Mouse (Mus musculus): ENCODE data around the gene 4930548H24Rik.
"Not testable (repeated sequence)": the region's sequence is repeated elsewhere in the genome, so short reads cannot be mapped to it uniquely, and the experiment has no call there.

4930548H24Rik gene

DNA sequence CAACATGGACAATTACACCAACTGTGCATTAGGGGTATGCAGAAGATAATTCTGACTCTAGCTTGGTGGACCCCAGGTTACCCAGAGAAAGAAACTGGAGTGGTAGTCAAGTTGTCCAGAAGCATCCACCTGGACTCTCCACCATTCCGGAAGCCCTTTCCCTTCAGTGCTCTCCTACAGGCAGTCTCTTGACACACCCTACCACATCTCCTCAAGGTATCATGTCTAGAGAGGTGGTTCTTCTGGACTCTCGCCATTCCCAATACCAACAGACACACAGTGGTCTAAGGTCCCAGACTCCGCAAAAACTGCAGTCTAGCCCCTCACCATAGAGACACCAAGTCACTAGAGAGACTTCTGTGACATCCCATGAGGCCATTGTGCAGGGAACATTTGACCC lies at the start of gene 4930548H24Rik:
Gene 4930548H24Rik (plus strand): TSS at position 301 of the 400 bp plus-strand sequence.
- no peak for DNase-seq (ENCODE audit: low spot score in 2 of 2)

DNA sequence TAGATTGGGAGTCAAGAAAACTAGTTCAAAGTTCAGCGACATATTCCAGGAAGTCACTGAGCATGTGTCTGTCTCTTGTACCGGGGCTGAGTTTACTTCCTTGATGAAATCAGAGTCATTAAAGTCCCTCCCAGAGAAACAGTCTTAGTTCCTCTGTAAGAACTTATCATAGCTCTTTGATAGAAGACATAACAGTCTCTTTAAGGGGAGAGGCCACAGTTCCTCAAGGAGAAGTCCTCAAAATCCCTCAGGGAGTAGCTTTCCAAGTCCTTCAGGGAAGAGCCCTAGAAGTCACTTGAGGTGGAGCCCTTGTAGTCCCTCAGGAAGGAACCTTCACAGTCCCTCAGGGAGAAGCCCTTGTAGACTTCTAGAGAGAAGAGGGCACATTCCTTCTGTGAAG lies 34.2 kb upstream of the 4930548H24Rik start:
- no peak for DNase-seq (ENCODE audit: low spot score in 2 of 2)

GRCm38 (mm10) chr5:31451878-31452561 lies 33.5 kb upstream of the 4930548H24Rik start, which contains the start of gene Zfp512:
Zfp512 (plus strand) TSS chr5:31452431.
- peak; percentile 68 to 92 for DNase-seq (ENCODE audit: low spot score in 2 of 2)

- no peak for DNase-seq (ENCODE audit: low spot score in 2 of 2)
Measured at GRCm38 (mm10) chr5:31452562-31452878, 33.0 kb upstream of the 4930548H24Rik start.

GRCm38 (mm10) chr5:31452886-31453410 lies 32.6 kb upstream of the 4930548H24Rik start:
- peak in 1 of 2 experiments; percentile 19 for DNase-seq (ENCODE audit: low spot score in 2 of 2)

DNA sequence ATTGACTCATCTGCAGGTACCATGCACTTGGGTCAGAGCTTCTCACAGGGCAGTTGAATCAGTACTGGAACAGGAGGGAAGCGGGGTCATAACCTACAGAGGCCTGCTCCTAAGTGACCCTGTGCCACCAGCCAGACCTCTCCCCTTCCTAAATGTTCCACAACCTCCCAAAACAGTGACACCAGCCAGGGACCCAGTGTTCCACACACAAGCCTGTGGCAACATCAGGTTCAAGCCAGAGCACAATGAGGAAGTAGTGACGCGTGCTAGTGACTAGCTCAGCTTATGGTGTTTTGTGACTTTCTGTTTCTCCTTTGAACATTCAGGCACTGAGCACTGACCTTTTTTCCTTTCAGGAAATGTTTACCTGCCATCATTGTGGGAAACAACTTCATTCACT lies 17.7 kb upstream of the 4930548H24Rik start:
- no peak for DNase-seq (ENCODE audit: low spot score in 2 of 2)

DNA sequence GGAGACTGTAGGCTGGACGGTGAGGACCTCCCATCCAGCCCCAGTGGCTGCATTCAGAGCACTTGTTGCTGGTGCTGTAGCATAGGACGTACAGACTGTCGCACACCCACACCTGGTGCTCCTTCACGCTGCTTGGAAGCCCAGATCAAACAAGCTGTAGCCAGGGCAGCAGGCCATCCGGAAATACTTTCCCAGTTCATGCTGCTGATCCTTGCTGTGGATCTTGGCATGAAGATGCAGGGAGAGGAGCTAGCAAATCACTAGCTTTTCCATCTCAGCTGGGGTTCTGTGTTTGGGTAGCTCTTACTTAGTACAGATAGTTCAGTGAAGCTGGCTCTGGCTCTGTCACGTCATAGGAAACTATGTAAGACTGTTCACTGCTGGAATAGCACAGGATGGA lies 15.8 kb upstream of the 4930548H24Rik start:
- no peak for DNase-seq (ENCODE audit: low spot score in 2 of 2)

DNA sequence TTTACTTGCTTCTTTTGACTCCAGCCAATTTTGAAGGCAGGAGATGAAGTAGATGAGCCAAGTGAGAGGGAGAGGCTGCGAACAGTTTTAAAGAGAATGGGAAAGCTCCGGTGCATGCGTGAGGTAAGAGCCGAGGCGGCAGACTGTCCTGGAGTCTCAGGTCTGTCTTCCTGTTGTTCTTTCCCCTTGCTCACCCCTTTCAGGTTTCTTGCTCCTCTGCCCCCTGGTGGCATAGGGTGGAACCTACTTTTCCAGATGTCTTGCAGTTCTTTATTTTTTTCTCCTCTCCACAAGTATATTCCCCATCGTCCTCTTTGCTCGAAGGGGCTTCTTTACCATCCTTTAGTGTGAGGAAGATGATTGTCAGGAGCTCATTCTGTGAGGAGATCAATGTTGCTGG lies 15.2 kb upstream of the 4930548H24Rik start:
- DNase-seq (ENCODE audit: low spot score in 2 of 2): peak; percentile 34 to 74

- no peak for DNase-seq (ENCODE audit: low spot score in 2 of 2)
Measured at GRCm38 (mm10) chr5:31480536-31480935, 5.0 kb upstream of the 4930548H24Rik start.

- DNase-seq (ENCODE audit: low spot score in 2 of 2): no peak
Measured at GRCm38 (mm10) chr5:31487889-31488288, 2.3 kb downstream of the 4930548H24Rik start.

DNA sequence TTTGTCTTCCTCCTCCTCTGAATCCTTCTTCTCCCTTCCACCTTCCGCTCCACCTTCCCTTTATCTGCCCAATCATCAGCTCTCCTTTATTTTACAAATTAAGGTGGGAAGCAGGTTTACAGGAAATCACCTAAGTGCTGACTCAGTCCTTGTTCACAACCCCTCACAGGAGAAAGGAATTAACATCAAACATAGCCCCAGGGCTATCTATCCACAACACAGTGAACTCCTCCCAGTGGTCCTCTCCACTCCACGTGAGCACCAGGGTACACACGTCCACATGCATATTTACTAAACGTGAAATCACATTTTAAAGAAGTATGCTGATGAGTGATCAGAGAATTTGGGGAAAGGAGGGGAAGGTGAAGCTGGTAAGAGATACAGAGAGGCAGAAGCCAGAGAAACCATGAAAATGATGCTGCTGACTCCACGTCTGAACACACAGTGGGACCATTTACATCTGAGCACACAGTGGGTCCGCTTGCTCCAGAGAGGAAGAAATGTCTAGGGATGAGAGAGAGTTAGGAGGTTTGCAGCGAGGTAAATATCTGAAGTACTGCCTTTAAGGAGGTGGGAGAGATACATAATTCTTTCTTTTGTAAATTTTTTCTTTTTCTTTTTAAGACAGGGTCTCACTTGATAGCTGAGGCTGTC lies 3.7 kb downstream of the 4930548H24Rik start:
- DNase-seq (ENCODE audit: low spot score in 2 of 2): no peak

GRCm38 (mm10) chr5:31492031-31492430 lies 6.5 kb downstream of the 4930548H24Rik start:
- no peak for DNase-seq (ENCODE audit: low spot score in 2 of 2)

DNA sequence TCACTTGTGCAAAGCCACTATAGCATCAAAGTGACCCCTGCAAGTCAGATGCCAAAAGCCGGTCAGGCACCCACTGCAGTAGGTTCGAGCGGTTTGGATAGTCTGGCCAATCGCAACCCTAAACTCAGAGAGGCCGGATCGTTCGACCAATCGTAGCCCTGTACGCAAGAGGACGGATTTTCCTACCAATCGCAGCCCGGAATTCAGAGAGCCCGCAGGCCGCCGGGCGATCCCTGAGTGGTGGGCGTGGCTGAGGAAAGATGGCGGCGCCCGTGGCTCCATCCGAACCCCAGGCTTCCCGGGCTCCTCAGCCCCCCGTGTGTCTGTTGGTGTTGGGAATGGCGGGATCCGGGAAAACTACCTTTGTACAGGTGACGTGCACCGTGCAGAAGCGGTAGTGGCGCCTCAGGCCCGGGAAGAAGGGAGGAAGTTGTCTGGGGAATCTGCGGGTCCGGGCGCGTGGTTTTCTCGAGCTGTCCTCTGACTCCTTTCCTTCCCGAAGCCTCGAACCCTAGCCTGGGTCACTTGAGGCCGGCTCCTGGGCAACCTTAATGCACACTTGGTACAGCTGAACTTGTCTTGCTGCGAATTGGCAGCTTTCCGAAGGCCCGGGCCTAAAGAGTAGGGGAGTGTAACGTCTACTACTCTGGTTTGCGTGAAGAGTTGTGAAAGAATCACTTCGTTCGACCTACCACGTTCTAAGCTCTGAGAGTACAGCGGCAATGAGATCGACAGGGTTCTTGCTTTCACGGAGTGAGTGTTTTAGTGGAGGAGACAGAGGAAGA lies 9.2 kb downstream of the 4930548H24Rik start, which contains the start of gene Gpn1:
Gene Gpn1 (plus strand): TSS at position 229 of the 785 bp plus-strand sequence.
- peak; percentile 70 to 91 for DNase-seq (ENCODE audit: low spot score in 2 of 2)

DNA sequence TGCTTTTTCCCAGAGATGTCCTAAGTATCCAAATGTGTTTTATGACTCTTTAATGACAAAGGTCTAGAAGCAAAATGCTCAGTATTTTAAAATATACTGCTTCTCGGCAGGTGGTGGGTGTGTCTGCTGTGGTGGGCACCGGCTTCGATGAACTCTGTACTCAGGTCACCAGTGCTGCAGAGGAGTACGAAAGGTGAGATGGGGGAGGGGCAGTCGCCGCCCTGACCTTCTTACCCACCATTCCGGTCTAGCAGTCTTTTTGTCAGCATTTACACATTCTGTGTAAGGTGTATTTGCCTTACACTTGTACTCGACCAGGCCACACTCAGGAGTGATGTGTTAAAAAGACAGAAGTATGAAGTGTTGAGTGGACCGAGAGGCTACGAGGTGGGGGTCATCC lies 19.3 kb downstream of the 4930548H24Rik start:
- no peak for DNase-seq (ENCODE audit: low spot score in 2 of 2)

DNA sequence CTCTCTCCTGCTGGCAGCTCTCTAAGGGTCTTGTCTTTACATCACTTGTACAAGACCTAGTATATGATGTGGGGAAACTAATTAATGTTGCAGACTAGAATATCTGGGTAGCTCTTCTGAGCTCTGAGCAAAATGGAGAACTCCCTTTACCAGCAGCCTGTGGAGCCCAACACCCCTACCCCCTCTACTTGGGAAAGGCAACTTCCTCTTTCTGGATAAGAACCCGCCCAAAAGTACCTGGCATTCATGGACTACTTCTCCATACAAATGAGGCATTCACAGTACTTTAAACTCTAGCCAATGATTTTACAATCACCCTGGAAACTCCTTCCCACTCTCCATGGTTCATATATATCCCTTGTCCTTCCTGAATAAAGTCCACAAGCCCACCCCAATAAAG lies 26.9 kb downstream of the 4930548H24Rik start:
- no peak for DNase-seq (ENCODE audit: low spot score in 2 of 2)

GRCm38 (mm10) chr5:31520556-31520955 lies 35.0 kb downstream of the 4930548H24Rik start:
- no peak for DNase-seq (ENCODE audit: low spot score in 2 of 2)

DNA sequence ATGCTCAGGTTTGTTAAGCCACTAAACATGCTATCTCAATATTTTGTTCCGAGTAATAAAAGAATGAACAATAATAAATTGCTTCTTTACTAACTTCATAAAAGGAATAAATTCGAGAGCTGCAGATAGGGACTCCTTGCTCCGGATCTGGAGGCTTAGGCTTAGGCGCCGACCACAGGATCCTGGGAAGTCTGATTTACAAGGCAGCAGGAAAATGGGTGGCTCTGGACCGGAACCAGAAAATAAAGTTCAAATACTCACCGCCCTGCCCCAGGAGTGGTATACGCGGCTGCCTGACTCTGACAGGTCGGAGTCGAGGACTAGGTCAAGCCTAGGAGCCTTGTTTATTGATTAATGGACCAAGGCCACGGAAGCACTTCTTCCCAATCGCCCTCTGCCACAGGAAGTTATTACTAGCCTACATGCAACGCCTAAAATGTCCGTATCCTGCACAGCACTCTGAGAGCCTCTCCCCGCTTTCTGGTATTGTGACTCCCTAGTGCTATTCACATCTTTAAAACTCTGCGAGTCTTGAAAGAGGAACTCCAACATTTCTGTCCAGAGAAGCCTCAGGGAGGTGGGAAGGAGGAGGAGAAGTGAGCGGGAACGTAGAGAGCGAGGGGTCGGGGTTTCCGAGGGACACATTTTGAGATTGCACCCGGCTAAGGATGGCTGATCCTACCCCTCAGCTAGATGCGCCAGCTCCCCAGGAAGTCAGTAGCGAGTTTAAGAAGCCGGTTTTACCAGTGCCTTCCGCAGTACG lies 41.0 kb downstream of the 4930548H24Rik start, which contains the start of gene Slc4a1ap:
Gene Slc4a1ap (plus strand): TSS at position 642 of the 763 bp plus-strand sequence.
- peak; percentile 83 to 87 for DNase-seq (ENCODE audit: low spot score in 2 of 2)

DNA sequence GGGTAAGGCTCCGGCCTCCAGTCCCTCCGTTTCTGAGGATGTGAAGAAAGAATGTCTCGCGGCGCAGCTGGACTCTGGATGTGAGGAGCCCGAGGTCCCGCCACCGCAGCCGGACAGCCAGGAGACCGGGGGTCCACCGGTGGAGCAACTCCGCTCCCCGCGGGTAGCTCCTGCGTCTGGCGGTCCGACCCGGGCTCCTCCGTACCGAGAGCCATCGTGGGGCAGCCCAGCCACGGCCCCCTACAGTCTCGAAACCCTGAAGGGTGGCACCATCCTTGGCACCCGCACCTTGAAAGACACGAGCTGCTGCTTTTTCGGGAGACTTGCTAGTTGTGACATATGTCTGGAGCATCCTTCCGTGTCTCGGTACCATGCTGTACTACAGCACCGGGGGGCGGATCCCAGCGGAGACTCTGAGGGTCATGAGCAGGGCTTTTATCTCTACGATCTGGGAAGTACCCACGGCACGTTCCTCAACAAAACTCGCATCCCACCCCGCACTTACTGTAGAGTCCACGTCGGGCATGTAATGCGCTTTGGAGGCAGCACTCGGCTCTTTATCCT lies 41.7 kb downstream of the 4930548H24Rik start:
- no peak for DNase-seq (ENCODE audit: low spot score in 2 of 2)

GRCm38 (mm10) chr5:31527707-31528106 lies 42.2 kb downstream of the 4930548H24Rik start, which contains the start of gene Supt7l:
Supt7l (minus strand) TSS chr5:31527807.
- DNase-seq (ENCODE audit: low spot score in 2 of 2): not testable (repeated sequence)

- DNase-seq (ENCODE audit: low spot score in 2 of 2): no peak
Measured at GRCm38 (mm10) chr5:31528560-31528959, 43.0 kb downstream of the 4930548H24Rik start.

DNA sequence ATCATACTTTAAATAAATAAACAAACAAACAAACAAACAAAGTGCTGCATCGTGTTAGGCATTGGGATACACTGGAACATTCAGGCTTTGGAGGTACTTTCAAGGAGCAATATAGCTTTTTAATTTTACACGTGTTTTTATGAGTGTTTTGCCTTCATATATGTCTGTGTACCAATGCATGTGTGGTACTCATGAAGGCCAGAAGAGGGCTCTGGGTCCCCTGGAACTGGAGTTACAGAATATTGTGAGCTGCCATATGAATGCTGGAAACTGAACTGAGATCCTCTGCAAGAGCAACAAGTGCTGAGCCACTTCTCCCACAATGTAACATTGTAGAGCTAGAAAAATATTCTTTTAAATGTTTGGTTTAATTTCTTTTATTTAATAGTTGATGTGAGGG lies 49.7 kb downstream of the 4930548H24Rik start:
- DNase-seq (ENCODE audit: low spot score in 2 of 2): no peak

Measured in spleen, postnatal 10 days (tissue).